Mouse (Mus musculus): Measurements from ENCODE around the gene Tcp10b. TPM values are rescaled to one million over a fixed set of nuclear protein-coding genes. Genes with fewer than 3 reads are reported as not detected.
A peak's percentile ranks its signal among the peaks of the same experiment; 100 is the strongest.
"Not testable (repeated sequence)": the region's sequence is repeated elsewhere in the genome, so short reads cannot be mapped to it uniquely, and the experiment has no call there.

The Tcp10b gene
- polyA plus RNA-seq, 1 experiment from 2014 or later = not detected

- not testable (repeated sequence) for H3K36me3 ChIP-seq; H3K4me1 ChIP-seq; H3K4me3 ChIP-seq; H3K9me3 ChIP-seq (replicated peaks); H3K4me2 ChIP-seq; H3K27me3 ChIP-seq (replicated peaks); ATAC-seq; H3K9ac ChIP-seq; H3K27ac ChIP-seq
- 32% methylated on average over 3 of the region's 9 CpGs for WGBS (ENCODE audit: insufficient replicate concordance)
Measured at GRCm38 (mm10) chr17:13112504-13113291, 51.8 kb downstream of the Tcp10b start.

DNA sequence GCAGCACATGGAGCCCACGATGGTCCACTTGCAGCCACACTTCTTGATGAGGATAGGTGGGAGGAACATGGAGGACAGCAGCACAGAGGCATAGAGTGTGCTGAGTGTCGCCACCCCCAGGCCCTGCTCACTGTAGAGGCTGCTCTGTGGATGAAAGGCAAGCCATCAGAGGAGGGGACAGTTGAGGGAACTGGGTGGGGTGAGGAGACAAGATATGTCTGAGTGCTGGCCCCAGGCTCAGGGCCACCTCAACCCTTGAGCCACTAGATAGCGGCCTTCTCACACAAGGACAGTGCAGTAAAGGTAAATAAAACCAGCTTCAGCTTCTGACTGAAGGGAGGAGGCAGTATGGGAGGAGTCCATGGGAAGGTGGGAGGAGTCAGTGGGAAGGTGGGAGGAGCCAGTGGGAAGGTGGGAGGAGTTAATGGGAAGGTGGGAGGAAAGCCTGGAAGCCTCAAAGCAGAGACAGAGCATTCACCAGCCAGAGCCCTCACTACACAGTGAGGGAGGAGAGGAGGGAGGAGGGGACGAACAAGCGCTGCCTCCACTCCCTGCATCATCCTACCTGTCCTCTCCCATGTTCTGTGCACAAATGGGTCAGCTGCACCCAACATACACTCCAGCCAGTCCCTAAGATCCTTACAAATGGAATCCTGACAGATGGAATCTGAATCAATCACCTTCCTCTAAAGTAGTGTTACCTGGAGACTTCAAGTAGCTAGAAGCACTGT lies 62.6 kb downstream of the Tcp10b start:
- peak; percentile 40; the same call in 1 of the 2 replicates for ATAC-seq
- H3K4me3 ChIP-seq; H3K4me2 ChIP-seq; H3K9ac ChIP-seq; H3K4me1 ChIP-seq; H3K27ac ChIP-seq; H3K36me3 ChIP-seq; H3K9me3 ChIP-seq (replicated peaks); H3K27me3 ChIP-seq (replicated peaks): not testable (repeated sequence)
- WGBS (ENCODE audit: insufficient replicate concordance) = 83% methylated on average over 2 of the region's 5 CpGs

DNA sequence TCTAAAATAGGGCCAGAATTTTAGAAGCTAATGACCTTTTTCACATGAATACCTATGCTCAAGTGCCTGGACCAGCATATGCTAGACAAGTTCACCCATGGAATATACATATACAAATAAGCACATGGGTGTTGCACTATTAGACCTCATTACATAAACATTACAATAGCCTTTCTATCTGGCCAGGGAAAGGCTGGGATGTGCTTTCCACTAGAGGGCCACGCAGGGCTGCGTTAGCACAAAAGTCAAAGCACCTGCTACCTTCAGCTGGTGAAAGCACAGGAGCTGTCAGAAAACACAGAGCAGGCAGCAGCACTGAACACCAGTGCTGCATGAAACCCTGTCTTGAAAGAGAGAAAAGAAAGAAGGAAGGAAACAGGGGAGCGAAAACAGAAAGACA lies 63.3 kb downstream of the Tcp10b start:
- WGBS (ENCODE audit: insufficient replicate concordance) = 36% methylated on average over 2 of the region's 3 CpGs
- H3K27me3 ChIP-seq (replicated peaks) = not testable (repeated sequence)

GRCm38 (mm10) chr17:13129324-13129723 lies 68.4 kb downstream of the Tcp10b start:
- not testable (repeated sequence) for H3K27ac ChIP-seq; H3K4me2 ChIP-seq; ATAC-seq; H3K9me3 ChIP-seq (replicated peaks); H3K4me1 ChIP-seq; H3K27me3 ChIP-seq (replicated peaks); H3K4me3 ChIP-seq; H3K9ac ChIP-seq; H3K36me3 ChIP-seq
- no CpG with 5 or more reads among the region's 3 CpGs for WGBS (ENCODE audit: insufficient replicate concordance)

More for the DNA sequence above, 63.3 kb downstream of the Tcp10b start:
- not testable (repeated sequence) for H3K9me3 ChIP-seq (replicated peaks); H3K4me2 ChIP-seq; H3K4me1 ChIP-seq; H3K36me3 ChIP-seq; H3K27ac ChIP-seq; ATAC-seq; H3K9ac ChIP-seq; H3K4me3 ChIP-seq

DNA sequence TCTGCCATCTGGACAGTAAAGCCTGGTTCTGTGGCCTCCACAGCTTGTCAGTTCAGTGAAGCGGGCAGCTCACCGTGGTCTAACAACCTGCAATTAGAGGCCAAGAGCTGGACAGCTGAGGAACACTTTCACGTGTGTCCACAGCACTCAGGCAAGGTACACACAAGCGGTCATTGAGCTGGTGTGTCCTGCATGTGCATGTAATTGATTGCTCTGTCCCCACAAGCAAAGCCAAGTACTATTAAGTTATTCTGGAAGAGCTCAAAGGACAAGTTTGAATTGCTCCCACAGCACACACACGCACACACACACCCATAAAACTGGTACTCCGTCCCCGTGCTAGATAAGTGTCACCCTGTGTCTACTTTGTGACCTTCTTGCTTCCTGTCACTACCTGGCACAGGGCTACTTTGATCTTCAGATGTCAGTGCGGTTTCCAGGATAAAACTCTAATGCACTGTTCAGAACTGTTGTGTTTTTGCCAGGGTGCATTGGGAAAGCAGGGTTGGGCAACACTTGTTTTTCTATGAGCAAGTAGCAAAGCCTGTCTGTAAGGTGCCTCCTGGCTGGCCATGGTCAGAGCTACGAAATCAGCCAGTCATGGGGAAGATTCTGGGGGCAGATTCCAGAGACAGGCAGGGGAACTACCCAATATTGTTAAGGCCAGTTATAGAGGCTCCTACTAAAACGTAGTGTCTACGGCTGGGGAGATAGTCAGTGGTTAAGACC lies 69.0 kb downstream of the Tcp10b start:
- H3K9ac ChIP-seq, ATAC-seq: not testable (repeated sequence)
- 54% methylated on average over 9 of the region's 11 CpGs for WGBS (ENCODE audit: insufficient replicate concordance)

DNA sequence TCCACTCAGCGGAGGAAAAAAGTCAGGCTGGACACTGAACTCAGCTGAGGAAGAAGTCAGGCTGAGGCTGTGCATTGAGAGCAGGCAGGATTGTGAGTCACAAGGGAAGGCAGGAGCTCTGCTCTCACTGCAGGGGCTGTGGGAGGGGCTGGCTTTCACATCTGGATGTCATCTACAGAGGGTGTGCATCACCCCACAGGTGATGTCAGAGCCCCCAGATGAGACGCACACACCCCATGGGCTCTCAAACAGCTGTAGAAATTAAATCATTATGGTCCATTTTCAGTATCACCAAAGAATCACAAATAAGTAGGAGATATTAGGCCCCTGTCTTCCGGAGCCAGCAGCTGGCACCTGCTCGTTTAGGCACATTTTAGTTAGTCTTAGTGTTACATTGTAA lies 70.8 kb downstream of the Tcp10b start, which contains the start of gene Unc93a:
TSS of gene Unc93a (minus strand) at position 101 of the 400 bp plus-strand sequence.
- not testable (repeated sequence) for ATAC-seq; H3K36me3 ChIP-seq; H3K4me3 ChIP-seq; H3K27me3 ChIP-seq (replicated peaks); H3K9me3 ChIP-seq (replicated peaks); H3K9ac ChIP-seq; H3K27ac ChIP-seq; H3K4me1 ChIP-seq; H3K4me2 ChIP-seq
- WGBS (ENCODE audit: insufficient replicate concordance) = 66% methylated on average over 3 of the region's 4 CpGs

More for the DNA sequence above, 69.0 kb downstream of the Tcp10b start:
- not testable (repeated sequence) for H3K27me3 ChIP-seq (replicated peaks); H3K27ac ChIP-seq; H3K9me3 ChIP-seq (replicated peaks); H3K36me3 ChIP-seq; H3K4me2 ChIP-seq; H3K4me3 ChIP-seq; H3K4me1 ChIP-seq

Other genes starting within 250 kb of the Tcp10b start
- gene Mas1, start 193.0 kb upstream of the Tcp10b start, polyA plus RNA-seq (2016; fragmentation: Nextera tagmentation; extraction: Ambion mirVana) = 0.12 and 0.44 TPM in 2 replicates
- gene Mrgprh, start 185.1 kb upstream of the Tcp10b start, polyA plus RNA-seq (2016; fragmentation: Nextera tagmentation; extraction: Ambion mirVana) = not detected in 2 replicates
- 0.72 and 1.5 TPM in 2 replicates for gene Pnldc1, start 150.9 kb upstream of the Tcp10b start, polyA plus RNA-seq (2016; fragmentation: Nextera tagmentation; extraction: Ambion mirVana)
- gene Tcp1, start 145.4 kb upstream of the Tcp10b start, polyA plus RNA-seq (2016; fragmentation: Nextera tagmentation; extraction: Ambion mirVana) = 404 and 413 TPM in 2 replicates
- 189 and 194 TPM in 2 replicates for gene Mrpl18, start 144.8 kb upstream of the Tcp10b start, polyA plus RNA-seq (2016; fragmentation: Nextera tagmentation; extraction: Ambion mirVana)
- gene Acat3, start 120.5 kb upstream of the Tcp10b start, polyA plus RNA-seq (2016; fragmentation: Nextera tagmentation; extraction: Ambion mirVana) = 1.2 and 1.4 TPM in 2 replicates
- 99.2 and 103 TPM in 2 replicates for gene Acat2, start 100.4 kb upstream of the Tcp10b start, polyA plus RNA-seq (2016; fragmentation: Nextera tagmentation; extraction: Ambion mirVana)
- 60.6 and 64.4 TPM in 2 replicates for gene Wtap, start 66.9 kb upstream of the Tcp10b start, polyA plus RNA-seq (2016; fragmentation: Nextera tagmentation; extraction: Ambion mirVana)
- gene Sod2, start 54.3 kb upstream of the Tcp10b start, polyA plus RNA-seq (2016; fragmentation: Nextera tagmentation; extraction: Ambion mirVana) = 162 TPM in 2 replicates
- not detected in 2 replicates for gene Gpr31b, start 8.8 kb upstream of the Tcp10b start, polyA plus RNA-seq (2016; fragmentation: Nextera tagmentation; extraction: Ambion mirVana)
- gene Unc93a, start 70.7 kb downstream of the Tcp10b start, polyA plus RNA-seq (2016; fragmentation: Nextera tagmentation; extraction: Ambion mirVana) = not detected in 2 replicates
- not detected in 2 replicates for gene Smok2a, start 160.1 kb downstream of the Tcp10b start, polyA plus RNA-seq (2016; fragmentation: Nextera tagmentation; extraction: Ambion mirVana)
- not detected in 2 replicates for gene Smok2b, start 169.2 kb downstream of the Tcp10b start, polyA plus RNA-seq (2016; fragmentation: Nextera tagmentation; extraction: Ambion mirVana)